8 mouse cellular contexts compared by ENCODE assay signal in genomic region chr17:29048748-29049507, GRCm38 (mm10). TPM values are rescaled to one million over a fixed set of nuclear protein-coding genes. Genes with fewer than 3 reads are reported as not detected.
DNase-seq lines count a peak whose midpoint lies in the region; ATAC-seq and TF ChIP-seq lines count a peak whose summit lies in the region.

No protein-coding gene starts in this region.

- 27% methylated on average over 13 of the region's 13 CpGs for WGBS in forebrain, embryonic 12.5 days

- H3K4me1 ChIP-seq in MEL (ENCODE audit: control insufficient read depth in 1 of 2, insufficient read depth in 2 of 2, low read length in 2 of 2), result peaks cover 0 to 6% of the 10 kb centered on the region in 2 experiments; a peak in 1 of 4 replicates
- 0 out of 2 replicates have a peak, but pooled peaks cover 4% of the 10 kb centered on the region for H3K4me1 ChIP-seq in forebrain, embryonic 12.5 days

- H3K9me3 ChIP-seq in MEL (replicated peaks; ENCODE audit: insufficient read depth, low read length), result no peaks in the 10 kb centered on the region
- H3K9me3 ChIP-seq in forebrain, embryonic 12.5 days, result no peaks in the 10 kb centered on the region

- H3K27ac ChIP-seq in MEL (ENCODE audit: control insufficient read depth, low read depth, low read length), result no peak overlapping the region
- no peak overlapping the region for H3K27ac ChIP-seq in forebrain, embryonic 12.5 days

- peak; percentile 91 for TF ChIP-seq RAD21 in MEL (IDR thresholded peaks at IDR 0.05; ENCODE audit: low read depth, low read length)

- no peak for TF ChIP-seq EP300 in MEL (IDR thresholded peaks at IDR 0.05; ENCODE audit: low read depth in 1 of 2, low read length in 2 of 2)

- H3K27me3 ChIP-seq in MEL (ENCODE audit: control insufficient read depth in 1 of 2, insufficient read depth in 2 of 2, low read length in 2 of 2), result no peaks in the 10 kb centered on the region
- no peaks in the 10 kb centered on the region for H3K27me3 ChIP-seq in forebrain, embryonic 12.5 days

- H3K4me3 ChIP-seq in MEL (ENCODE audit: control insufficient read depth in 1 of 2, insufficient read depth in 1 of 2, low read depth in 2 of 2, low read length in 2 of 2), result no peak overlapping the region
- H3K4me3 ChIP-seq in forebrain, embryonic 12.5 days (replicated peaks), result no peak overlapping the region

- peak; percentile 82 for DNase-seq in MEL (ENCODE audit: low read depth, low spot score)
- DNase-seq in c-Kit-positive CD71-positive TER-119-positive erythroid progenitor cells, embryonic 14.5 days (ENCODE audit: low spot score), result peak; percentile 72
- peak; percentile 84 for DNase-seq in layer of hippocampus, adult 9-11 months
- DNase-seq in lung, postnatal 14 days, result peak; percentile 90
- DNase-seq in retina, embryonic 14.5 days (ENCODE audit: low spot score), result peak; percentile 90
- peak; percentile 79 to 89 for DNase-seq in urinary bladder, adult 18-20 months (ENCODE audit: low spot score in 2 of 2)

- ATAC-seq in forebrain, embryonic 12.5 days (ENCODE audit: low FRiP score), result peak; percentile 49; the same call in 1 of the 2 replicates
- peak; percentile 40 to 57; a peak in 3 of 4 replicates for ATAC-seq in hematopoietic stem cell, adult 5-6 weeks (replicated peaks in 1 of 2; ENCODE audit: insufficient read depth in 1 of 2, low FRiP score in 2 of 2, low TSS enrichment in 1 of 2, low read depth in 1 of 2, poor library complexity in 2 of 2, severe bottlenecking in 2 of 2)

- no peak overlapping the region for H3K4me2 ChIP-seq in forebrain, embryonic 12.5 days

- H3K79me2 ChIP-seq in MEL (ENCODE audit: control insufficient read depth, insufficient read depth, low read length, poor library complexity), result no peaks in the 10 kb centered on the region

- TF ChIP-seq POLR2A in MEL (IDR thresholded peaks at IDR 0.05; ENCODE audit: control insufficient read depth in 1 of 2, insufficient read depth in 1 of 2, low read depth in 1 of 2, low read length in 2 of 2, poor library complexity in 1 of 2), result peak in 1 of 2 experiments; percentile 22; a peak in 1 of 4 replicates

- TF ChIP-seq CTCF in MEL (IDR thresholded peaks at IDR 0.05 in 2 of 3, conservative IDR thresholded peaks at IDR 0.05 in 1 of 3; ENCODE audit: control insufficient read depth in 1 of 3, insufficient read depth in 1 of 3, low read depth in 2 of 3, low read length in 3 of 3, poor library complexity in 1 of 3, severe bottlenecking in 1 of 3), result peak; percentile 62 to 94 (median 93); a peak in 5 of 6 replicates

- H3K9ac ChIP-seq in MEL (ENCODE audit: control insufficient read depth, low read depth, low read length, poor library complexity, severe bottlenecking), result no peak overlapping the region
- no peak overlapping the region for H3K9ac ChIP-seq in forebrain, embryonic 12.5 days

- peaks cover 4% of the 10 kb centered on the region in 2 experiments; a peak in 3 of 4 replicates for H3K36me3 ChIP-seq in MEL (ENCODE audit: control insufficient read depth in 1 of 2, insufficient read depth in 2 of 2, low read length in 2 of 2)
- H3K36me3 ChIP-seq in forebrain, embryonic 12.5 days (replicated peaks), result peaks cover 39% of the 10 kb centered on the region

TF ChIP-seq in MEL, 35 proteins besides CTCF, POLR2A, EP300 and RAD21:
- TF ChIP-seq TAL1 (IDR thresholded peaks at IDR 0.05; ENCODE audit: low read length), result no peak
- no peak for TF ChIP-seq HCFC1 (IDR thresholded peaks at IDR 0.05; ENCODE audit: low read depth, low read length)
- peak; percentile 73; the same call in 1 of the 2 replicates for TF ChIP-seq SIN3A (IDR thresholded peaks at IDR 0.05; ENCODE audit: low read length)
- TF ChIP-seq NRF1 (IDR thresholded peaks at IDR 0.05; ENCODE audit: insufficient read depth, low read depth, low read length, poor library complexity, severe bottlenecking), result no peak
- TF ChIP-seq ZKSCAN1 (IDR thresholded peaks at IDR 0.05; ENCODE audit: low read depth, low read length), result 0 out of 2 replicates have a peak, but pooled peaks have one; percentile 32
- 0 out of 2 replicates have a peak, but pooled peaks have one; percentile 11 for TF ChIP-seq BHLHE40 (IDR thresholded peaks at IDR 0.05; ENCODE audit: borderline replicate concordance, low read depth, low read length)
- TF ChIP-seq SMC3 (IDR thresholded peaks at IDR 0.05; ENCODE audit: low read depth, low read length), result peak; percentile 97
- peak; percentile 94 for TF ChIP-seq ZC3H11A (IDR thresholded peaks at IDR 0.05; ENCODE audit: low read depth, low read length)
- peak; percentile 53; the same call in 1 of the 2 replicates for TF ChIP-seq MAZ (IDR thresholded peaks at IDR 0.05; ENCODE audit: low read depth, low read length)

RNA-seq across cellular contexts. Expression of gene Srsf3, which starts 16.5 kb away (rescaled TPM):
- 312 and 367 TPM in 2 replicates for total RNA-seq in MEL (2012; rRNA removed)
- 100 to 1,000 TPM; 326 to 556 TPM for polyA plus RNA-seq in MEL (2012; ENCODE audit: insufficient read depth in 1 of 2, insufficient read length in 2 of 2, low read depth in 1 of 2, low replicate concordance in 2 of 2, missing spikeins in 1 of 2)
- 852 and 860 TPM in 2 replicates for polyA plus RNA-seq in forebrain, embryonic 12.5 days (2016; fragmentation: Nextera tagmentation; extraction: Ambion mirVana)
- 716 and 982 TPM in 2 replicates for total RNA-seq in hematopoietic stem cell, adult 5-6 weeks (2017)

RNA-seq across cellular contexts. Expression of gene Stk38, which starts 41.1 kb away (rescaled TPM):
- total RNA-seq in MEL (2012; rRNA removed), result 14.4 and 17.1 TPM in 2 replicates
- 100 to 1,000 TPM in 1 of 2 experiments, 10 to 100 TPM in 1; 49.3 to 290 TPM for polyA plus RNA-seq in MEL (2012; ENCODE audit: insufficient read depth in 1 of 2, insufficient read length in 2 of 2, low read depth in 1 of 2, low replicate concordance in 2 of 2, missing spikeins in 1 of 2)
- polyA plus RNA-seq in forebrain, embryonic 12.5 days (2016; fragmentation: Nextera tagmentation; extraction: Ambion mirVana), result 149 and 154 TPM in 2 replicates
- 100 and 102 TPM in 2 replicates for total RNA-seq in hematopoietic stem cell, adult 5-6 weeks (2017)

RNA-seq across cellular contexts. Expression of gene Cdkn1a, which starts 41.8 kb away (rescaled TPM):
- total RNA-seq in MEL (2012; rRNA removed), result 2.0 and 2.3 TPM in 2 replicates
- 10 to 100 TPM in 1 of 2 experiments, not detected in 1; 21.0 TPM for polyA plus RNA-seq in MEL (2012; ENCODE audit: insufficient read depth in 1 of 2, insufficient read length in 2 of 2, low read depth in 1 of 2, low replicate concordance in 2 of 2, missing spikeins in 1 of 2)
- polyA plus RNA-seq in forebrain, embryonic 12.5 days (2016; fragmentation: Nextera tagmentation; extraction: Ambion mirVana), result 29.6 and 34.0 TPM in 2 replicates
- total RNA-seq in hematopoietic stem cell, adult 5-6 weeks (2017), result 7.1 and 9.0 TPM in 2 replicates
